Mouse (Mus musculus): ENCODE data around the gene Gm27029. TPM values are rescaled to one million over a fixed set of nuclear protein-coding genes. Genes with fewer than 3 reads are reported as not detected.

Gm27029 gene
- total RNA-seq, 2 experiments from 2014 or later = 6.4 to 6.9 TPM

DNA sequence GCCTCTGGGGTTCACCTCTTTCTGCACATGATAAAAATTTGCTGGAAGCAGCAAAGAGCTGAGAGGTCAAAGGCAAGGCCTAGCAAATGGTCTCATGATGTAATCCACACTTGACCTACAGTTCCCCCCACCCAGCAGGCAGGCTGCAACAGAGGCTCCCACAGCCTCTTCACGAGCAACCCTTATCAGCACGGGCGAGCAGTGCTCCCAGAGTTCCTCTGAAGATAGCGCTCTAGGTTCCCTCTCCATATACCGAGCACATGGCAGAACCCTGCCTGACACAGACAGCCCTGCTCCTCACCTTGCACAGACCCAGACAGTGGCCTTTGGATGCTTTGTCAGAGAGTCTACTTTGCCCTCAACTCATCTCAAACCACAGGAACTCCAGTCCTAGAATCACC is 60.1 kb downstream of the Gm27029 start:
- intact Hi-C loops (cut with DNase I) = no loop called here
- no peak for DNase-seq (ENCODE audit: extremely low spot score in 1 of 2, low spot score in 2 of 2)

- intact Hi-C loops (cut with DNase I) = no loop called here
- DNase-seq (ENCODE audit: extremely low spot score in 1 of 2, low spot score in 2 of 2) = no peak
These were observed 63.9 kb downstream of the Gm27029 start for GRCm38 (mm10) chr11:101360651-101361113.

DNA sequence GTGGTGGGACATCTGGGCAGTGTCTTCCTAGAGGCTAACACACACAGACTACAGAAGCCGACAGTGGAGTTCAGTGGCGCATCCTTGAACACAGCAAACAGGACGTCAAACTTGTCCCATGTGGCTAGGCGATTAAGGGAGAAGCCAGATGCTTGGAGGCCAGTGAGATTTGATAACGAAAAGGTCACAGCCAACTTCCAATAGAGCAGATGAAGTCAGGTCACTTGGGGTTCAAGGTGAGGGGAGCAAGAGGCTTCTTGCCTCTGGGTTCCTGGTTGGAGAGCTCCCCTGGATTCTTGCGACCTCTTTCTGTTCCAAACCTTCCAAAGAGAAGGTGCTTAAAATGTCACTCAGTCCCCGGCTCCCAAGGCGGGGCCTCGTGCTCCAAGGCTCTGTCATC is 64.8 kb downstream of the Gm27029 start:
- intact Hi-C loops (cut with DNase I) = no loop called here
- DNase-seq (ENCODE audit: extremely low spot score in 1 of 2, low spot score in 2 of 2) = no peak

DNA sequence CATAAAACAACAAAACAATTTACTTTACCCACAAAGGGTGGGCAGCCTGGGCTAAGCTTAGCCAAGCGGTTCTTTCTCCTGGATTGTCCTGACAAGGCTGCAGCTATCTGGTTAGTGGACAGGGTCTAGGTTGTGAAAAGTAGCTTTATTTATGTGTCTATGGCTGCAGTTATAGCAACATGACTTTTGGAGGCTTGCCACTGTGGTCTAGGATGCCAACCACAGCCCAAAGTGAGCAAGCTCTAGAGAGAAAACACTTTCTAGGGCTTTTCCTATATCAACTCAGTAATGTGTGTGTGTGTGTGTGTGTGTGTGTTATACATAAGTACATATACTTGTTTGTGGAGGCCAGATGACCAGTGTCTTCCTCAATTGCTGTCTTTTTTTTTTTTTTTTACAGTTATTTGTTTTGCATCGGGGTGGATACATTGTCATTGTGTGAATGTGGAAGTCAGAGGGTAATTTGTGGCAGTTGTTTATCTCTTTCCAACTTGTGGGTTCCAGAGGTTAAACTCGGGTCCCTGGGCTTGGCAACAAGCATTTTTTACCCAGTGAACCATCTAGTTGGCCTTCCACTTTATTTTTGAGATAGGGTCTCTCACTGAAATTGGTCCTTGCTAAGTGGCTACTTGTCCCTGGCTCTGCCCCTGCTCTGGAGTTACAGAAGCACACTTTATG is 67.0 kb downstream of the Gm27029 start:
- intact Hi-C loops (cut with DNase I) = no loop called here

More for the DNA sequence above, 67.0 kb downstream of the Gm27029 start:
- no peak for DNase-seq (ENCODE audit: extremely low spot score in 1 of 2, low spot score in 2 of 2)

Small RNAs within 50 kb of the gene (microRNA-seq; reads per million reads assigned to microRNA genes)
- gene Mir6929 = not detected

Other genes with a start within 250 kb of the Gm27029 start
- gene Ccr10, start 249.4 kb downstream of the Gm27029 start, total RNA-seq (2021) = under 1 TPM in 1 of 2 experiments, not detected in 1; 0.41 TPM
- 10 to 100 TPM; 26.4 to 28.3 TPM for gene Ezh1, start 198.3 kb downstream of the Gm27029 start, total RNA-seq (2021)
- 10 to 100 TPM; 57.4 to 59.1 TPM for gene Ramp2, start 178.8 kb downstream of the Gm27029 start, total RNA-seq (2021)
- gene Vps25, start 171.1 kb downstream of the Gm27029 start, total RNA-seq (2021) = 10 to 100 TPM; 80.9 to 82.0 TPM
- 1 to 10 TPM; 4.2 to 4.5 TPM for gene Wnk4, start 164.2 kb downstream of the Gm27029 start, total RNA-seq (2021)
- gene Cntd1, start 145.8 kb downstream of the Gm27029 start, total RNA-seq (2021) = under 1 TPM; 0.15 to 0.41 TPM
- 100 to 1,000 TPM in 1 of 2 experiments, 10 to 100 TPM in 1; 95.7 to 101 TPM for gene Coa3, start 145.7 kb downstream of the Gm27029 start, total RNA-seq (2021)
- gene Becn1, start 122.5 kb downstream of the Gm27029 start, total RNA-seq (2021) = 100 to 1,000 TPM; 174 to 188 TPM
- 100 to 1,000 TPM; 100 to 108 TPM for gene Psme3, start 108.6 kb downstream of the Gm27029 start, total RNA-seq (2021)
- gene Aoc2, start 99.7 kb downstream of the Gm27029 start, total RNA-seq (2021) = 1 to 10 TPM; 3.2 to 3.4 TPM
- 1 to 10 TPM; 1.4 to 2.0 TPM for gene Aoc3, start 94.2 kb downstream of the Gm27029 start, total RNA-seq (2021)
- not detected for gene G6pc, start 57.2 kb downstream of the Gm27029 start, total RNA-seq (2021)
- 10 to 100 TPM; 45.1 to 45.2 TPM for gene Aarsd1, start 7.2 kb downstream of the Gm27029 start, total RNA-seq (2021)
- 10 to 100 TPM; 24.4 to 26.0 TPM for gene Rundc1, start 289 bp upstream of the Gm27029 start, total RNA-seq (2021)
- 1 to 10 TPM; 3.4 TPM for gene Ptges3l, start 537 bp upstream of the Gm27029 start, total RNA-seq (2021)
- 10 to 100 TPM; 49.9 to 58.1 TPM for gene Rpl27, start 17.5 kb upstream of the Gm27029 start, total RNA-seq (2021)
- gene Ifi35, start 23.6 kb upstream of the Gm27029 start, total RNA-seq (2021) = 1 to 10 TPM; 1.8 to 2.8 TPM
- gene Rnd2, start 40.2 kb upstream of the Gm27029 start, total RNA-seq (2021) = 100 to 1,000 TPM; 111 to 115 TPM
- 10 to 100 TPM; 50.3 to 54.3 TPM for gene Vat1, start 41.4 kb upstream of the Gm27029 start, total RNA-seq (2021)
- gene Brca1, start 127.2 kb upstream of the Gm27029 start, total RNA-seq (2021) = 1 to 10 TPM; 1.1 to 1.2 TPM
- gene Nbr1, start 127.4 kb upstream of the Gm27029 start, total RNA-seq (2021) = 100 to 1,000 TPM in 1 of 2 experiments, 10 to 100 TPM in 1; 98.9 to 100 TPM
- 1 to 10 TPM; 1.1 to 1.7 TPM for gene Tmem106a, start 157.4 kb upstream of the Gm27029 start, total RNA-seq (2021)
- not detected for gene Gm11634, start 174.5 kb upstream of the Gm27029 start, total RNA-seq (2021)
- 1 to 10 TPM; 4.0 to 4.7 TPM for gene Rdm1, start 202.4 kb upstream of the Gm27029 start, total RNA-seq (2021)
- gene Arl4d, start 240.7 kb upstream of the Gm27029 start, total RNA-seq (2021) = 10 to 100 TPM; 25.3 to 26.0 TPM

Measured in left cerebral cortex, postnatal 10 days (tissue).